Mouse (Mus musculus) ES-Bruce4 (cell line): ENCODE measurements around the gene Peak1. TPM values are rescaled to one million over a fixed set of nuclear protein-coding genes. Genes with fewer than 3 reads are reported as not detected.

Source experiments
- H3K27ac ChIP-seq: 2 replicates; pipeline ENCODE4 v1.5.1; 2012; ENCODE audit warnings: low read length, inconsistent platforms; ENCODE audit not compliant: insufficient read depth
- H3K27me3 ChIP-seq: 2 replicates; pipeline ENCODE4 v1.6.1; 2012; ENCODE audit warnings: mild to moderate bottlenecking, low read length, inconsistent platforms; ENCODE audit not compliant: control insufficient read depth, poor library complexity, insufficient read depth, severe bottlenecking
- H3K36me3 ChIP-seq: 2 replicates; pipeline ENCODE4 v1.6.1; 2012; ENCODE audit warnings: inconsistent platforms, mild to moderate bottlenecking, low read length, moderate library complexity; ENCODE audit not compliant: control insufficient read depth, poor library complexity, insufficient read depth, severe bottlenecking
- H3K4me1 ChIP-seq: one replicate; pipeline ENCODE4 v1.8.1; 2011; ENCODE audit warnings: low read length; ENCODE audit not compliant: control insufficient read depth, insufficient read depth
- H3K4me3 ChIP-seq: 2 replicates; pipeline ENCODE4 v1.5.1; 2011; ENCODE audit warnings: low read depth, mild to moderate bottlenecking, low read length
- H3K9ac ChIP-seq: 2 replicates; pipeline ENCODE4 v1.6.1; 2012; ENCODE audit warnings: low read depth, mild to moderate bottlenecking, inconsistent platforms; ENCODE audit not compliant: poor library complexity, severe bottlenecking
- H3K9me3 ChIP-seq: replicated peaks from 2 replicates; pipeline ENCODE4 v1.6.1; 2012; ENCODE audit warnings: mild to moderate bottlenecking, low read length, inconsistent platforms; ENCODE audit not compliant: control insufficient read depth, poor library complexity, insufficient read depth, severe bottlenecking
- CTCF ChIP-seq: IDR thresholded peaks from one replicate; pipeline ENCODE4 v1.8.1; 2011; ENCODE audit warnings: low read depth, low read length
- EP300 ChIP-seq: IDR thresholded peaks from 2 replicates; pipeline ENCODE4 v1.6.1; 2011; ENCODE audit warnings: low read depth, low read length; ENCODE audit not compliant: insufficient read depth
- POLR2A ChIP-seq: IDR thresholded peaks from one replicate; pipeline ENCODE4 v1.8.1; 2011; ENCODE audit warnings: low read length; ENCODE audit not compliant: insufficient read depth
- polyA plus RNA-seq: library from polyadenylated mRNA; stranded (reverse); fragments of >200 nt; gene quantifications from 2 replicates; pipeline ENCODE4 v1.2.4, GENCODE M21; 2011; ENCODE audit warnings: low read depth; ENCODE audit not compliant: missing spikeins, insufficient read depth, insufficient read length

Gene Peak1
- polyA plus RNA-seq, 1 experiment, result 26.3 TPM

- Histone ChIP-seq H3K4me3 (no peak overlapping the region), H3K9me3 (peaks cover 3% of the 10 kb centered on the region; the same call in 1 of the 2 replicates), H3K27ac (no peak overlapping the region), H3K27me3 (no peaks in the 10 kb centered on the region), H3K9ac (no peak overlapping the region), H3K4me1 (no peaks in the 10 kb centered on the region), H3K36me3 (peaks cover 8% of the 10 kb centered on the region)
- TF ChIP-seq EP300, result no peak
Observed at GRCm38 (mm10) chr9:56257227-56258000, 160.5 kb downstream of the Peak1 start.

DNA sequence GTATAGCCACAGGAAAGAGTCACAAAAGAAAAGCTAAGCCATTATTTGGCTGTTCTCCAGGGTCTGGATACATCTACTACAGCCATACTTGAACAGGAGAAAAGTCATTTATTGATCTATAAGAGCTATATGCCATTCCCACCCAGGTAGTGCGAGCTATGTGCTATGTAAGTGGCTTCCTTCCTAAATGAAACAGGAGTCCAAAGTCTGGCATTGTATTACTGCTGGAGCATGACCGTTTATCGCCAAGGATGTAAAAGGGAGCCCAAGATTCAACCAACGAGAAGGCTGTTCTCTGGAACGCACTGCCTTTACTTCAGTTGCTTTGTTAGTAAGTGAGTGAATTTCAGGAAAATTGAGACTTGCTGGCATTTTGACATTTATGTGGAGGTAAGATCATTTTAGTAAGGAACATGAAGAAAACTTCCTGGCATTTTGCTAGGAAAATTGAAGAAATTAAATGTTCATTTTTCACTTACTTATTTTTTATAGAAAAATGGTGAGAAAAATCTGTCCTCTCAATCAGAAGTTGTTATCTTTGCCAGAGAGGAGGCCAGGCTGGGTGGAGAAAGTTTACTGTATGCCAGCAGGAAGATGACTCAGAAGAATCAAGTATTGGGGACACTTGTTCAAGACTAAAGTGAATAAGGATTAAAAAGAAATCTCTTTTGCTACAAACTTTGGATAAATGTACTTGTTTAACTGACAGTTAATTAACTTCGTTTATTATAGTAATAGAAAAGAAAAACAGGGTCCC lies 162.0 kb downstream of the Peak1 start:
- TF ChIP-seq CTCF, result no peak
- TF ChIP-seq EP300, result no peak
- TF ChIP-seq POLR2A, result no peak
- peaks cover 3% of the 10 kb centered on the region; the same call in 1 of the 2 replicates for H3K9me3 ChIP-seq
- H3K27me3 ChIP-seq, result no peaks in the 10 kb centered on the region
- H3K36me3 ChIP-seq, result peaks cover 8% of the 10 kb centered on the region
- H3K4me1 ChIP-seq, result no peaks in the 10 kb centered on the region
- no peak overlapping the region for H3K4me3 ChIP-seq
- H3K9ac ChIP-seq, result no peak overlapping the region
- H3K27ac ChIP-seq, result no peak overlapping the region

- Histone ChIP-seq H3K27me3 (no peaks in the 10 kb centered on the region), H3K4me1 (no peaks in the 10 kb centered on the region), H3K9ac (no peak overlapping the region), H3K36me3 (peaks cover 3% of the 10 kb centered on the region), H3K9me3 (no peaks in the 10 kb centered on the region), H3K27ac (no peak overlapping the region), H3K4me3 (no peak overlapping the region)
- no peak for TF ChIP-seq POLR2A
- TF ChIP-seq EP300, result no peak
- no peak for TF ChIP-seq CTCF
Observed at GRCm38 (mm10) chr9:56244336-56244735, 173.5 kb downstream of the Peak1 start.

- H3K27ac ChIP-seq, result no peak overlapping the region
- H3K27me3 ChIP-seq, result no peaks in the 10 kb centered on the region
- no peak overlapping the region for H3K9ac ChIP-seq
- no peaks in the 10 kb centered on the region for H3K9me3 ChIP-seq
- H3K4me3 ChIP-seq, result no peak overlapping the region
- H3K36me3 ChIP-seq, result peaks cover 3% of the 10 kb centered on the region
- no peaks in the 10 kb centered on the region for H3K4me1 ChIP-seq
- TF ChIP-seq CTCF (no peak), POLR2A (no peak), EP300 (no peak)
Observed at GRCm38 (mm10) chr9:56243885-56244284, 174.0 kb downstream of the Peak1 start.

DNA sequence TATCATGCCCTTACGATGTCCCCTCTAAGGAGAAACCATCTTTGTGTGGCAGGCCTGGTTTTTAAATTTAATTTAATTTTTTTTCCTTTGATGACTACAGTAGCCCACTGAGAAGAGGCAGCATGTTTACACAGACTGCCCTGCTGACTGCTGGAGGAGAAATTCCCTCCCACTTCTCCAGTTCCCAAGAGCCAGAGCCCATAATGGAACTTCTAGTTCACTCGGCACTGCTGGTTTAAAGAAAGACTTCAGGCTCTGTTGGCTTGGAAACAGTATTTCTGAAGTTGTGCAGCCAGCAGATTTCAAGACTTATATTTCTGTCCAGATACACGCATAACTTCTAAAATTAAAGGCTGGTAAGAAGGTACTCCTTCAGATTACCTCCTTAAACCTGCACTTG lies 175.2 kb downstream of the Peak1 start:
- no peaks in the 10 kb centered on the region for H3K4me1 ChIP-seq

DNA sequence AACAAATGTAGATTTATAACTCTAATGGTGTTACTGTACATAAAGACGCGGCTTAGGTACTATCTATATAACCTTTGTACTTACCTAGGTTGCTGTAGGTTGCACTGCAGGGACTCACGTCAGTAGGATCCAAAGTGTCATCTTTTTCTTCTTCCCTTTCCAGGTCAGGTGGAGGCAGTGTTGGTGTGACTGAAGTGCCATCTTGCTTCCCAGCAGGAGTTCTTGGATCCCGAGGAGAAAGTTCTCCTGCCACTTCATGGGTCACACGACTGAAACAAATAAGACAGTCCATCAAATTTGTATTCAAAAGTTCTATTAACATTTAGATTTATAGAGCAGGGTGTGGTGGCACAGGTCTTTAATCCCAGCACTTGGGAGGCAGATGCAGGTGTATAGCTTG lies 176.8 kb downstream of the Peak1 start:
- Histone ChIP-seq H3K9ac (no peak overlapping the region), H3K4me3 (no peak overlapping the region)
- TF ChIP-seq EP300 (no peak), CTCF (no peak), POLR2A (no peak)

More for the DNA sequence above, 175.2 kb downstream of the Peak1 start:
- H3K9me3 ChIP-seq, result no peaks in the 10 kb centered on the region
- H3K9ac ChIP-seq, result no peak overlapping the region
- H3K4me3 ChIP-seq, result no peak overlapping the region
- H3K36me3 ChIP-seq, result peaks cover 3% of the 10 kb centered on the region
- no peak overlapping the region for H3K27ac ChIP-seq
- H3K27me3 ChIP-seq, result no peaks in the 10 kb centered on the region
- TF ChIP-seq CTCF (no peak), POLR2A (no peak), EP300 (no peak)

More for the DNA sequence above, 176.8 kb downstream of the Peak1 start:
- Histone ChIP-seq H3K27ac (no peak overlapping the region), H3K9me3 (no peaks in the 10 kb centered on the region), H3K4me1 (no peaks in the 10 kb centered on the region), H3K36me3 (peaks cover 3% of the 10 kb centered on the region; the same call in 1 of the 2 replicates), H3K27me3 (no peaks in the 10 kb centered on the region)
